Mouse (Mus musculus) duodenum, adult 2 months (tissue): ENCODE results near the gene Tacr3. TPM values are rescaled to one million over a fixed set of nuclear protein-coding genes. Genes with fewer than 3 reads are reported as not detected.

Source experiments
- polyA plus RNA-seq: library from polyadenylated mRNA; depleted of rRNA; stranded (reverse); fragments of >200 nt; gene quantifications from 2 replicates; pipeline ENCODE4 v1.2.3, GENCODE M21; 2012; ENCODE audit warnings: low replicate concordance; rRNA removed

Tacr3 gene
- 0.04 and 0.07 TPM in 2 replicates for polyA plus RNA-seq

GRCm38 (mm10) chr3:134828875-134829530 is at the start of gene Tacr3:
TSS of gene Tacr3 (plus strand) at chr3:134829007.

